Mouse (Mus musculus): ENCODE data around the gene Sfswap. TPM values are rescaled to one million over a fixed set of nuclear protein-coding genes. Genes with fewer than 3 reads are reported as not detected.
A peak's percentile ranks its signal among the peaks of the same experiment; 100 is the strongest.
"Not testable (repeated sequence)": the region's sequence is repeated elsewhere in the genome, so short reads cannot be mapped to it uniquely, and the experiment has no call there.

Gene Sfswap
- polyA plus RNA-seq, 1 experiment from 2014 or later: 65.6 TPM

- H3K9ac ChIP-seq (replicated peaks; ENCODE audit: low read depth, low read length); H3K27me3 ChIP-seq (ENCODE audit: control insufficient read depth, insufficient read depth, low read length); ATAC-seq (ENCODE audit: low read depth); H3K4me3 ChIP-seq (ENCODE audit: low read depth, low read length); H3K27ac ChIP-seq (ENCODE audit: low read depth, low read length); H3K4me1 ChIP-seq (ENCODE audit: control insufficient read depth, insufficient read depth, low read length); H3K4me2 ChIP-seq (ENCODE audit: low read depth, low read length); H3K9me3 ChIP-seq (ENCODE audit: control insufficient read depth, low read length); H3K36me3 ChIP-seq (ENCODE audit: control insufficient read depth, insufficient read depth, low read length): not testable (repeated sequence)
- 46% methylated on average over 9 of the region's 9 CpGs for WGBS
Measured at GRCm38 (mm10) chr5:129463648-129464047, 37.4 kb upstream of the Sfswap start.

- H3K27me3 ChIP-seq (ENCODE audit: control insufficient read depth, insufficient read depth, low read length): no peaks in the 10 kb centered on the region
- H3K4me1 ChIP-seq (ENCODE audit: control insufficient read depth, insufficient read depth, low read length): no peaks in the 10 kb centered on the region
- no peaks in the 10 kb centered on the region for H3K9me3 ChIP-seq (ENCODE audit: control insufficient read depth, low read length)
- no peak overlapping the region for H3K27ac ChIP-seq (ENCODE audit: low read depth, low read length)
- no peak overlapping the region for H3K4me2 ChIP-seq (ENCODE audit: low read depth, low read length)
- no peak overlapping the region for H3K9ac ChIP-seq (replicated peaks; ENCODE audit: low read depth, low read length)
- H3K4me3 ChIP-seq (ENCODE audit: low read depth, low read length): no peak overlapping the region
- H3K36me3 ChIP-seq (ENCODE audit: control insufficient read depth, insufficient read depth, low read length): no peaks in the 10 kb centered on the region
- 89% methylated on average over 2 of the region's 2 CpGs for WGBS
- no peak for ATAC-seq (ENCODE audit: low read depth)
Measured at GRCm38 (mm10) chr5:129465788-129466187, 35.2 kb upstream of the Sfswap start.

GRCm38 (mm10) chr5:129475532-129476045 lies 25.4 kb upstream of the Sfswap start:
- Histone ChIP-seq H3K4me2 (ENCODE audit: low read depth, low read length) (no peak overlapping the region), H3K27me3 (ENCODE audit: control insufficient read depth, insufficient read depth, low read length) (no peaks in the 10 kb centered on the region), H3K4me1 (ENCODE audit: control insufficient read depth, insufficient read depth, low read length) (no peaks in the 10 kb centered on the region), H3K4me3 (ENCODE audit: low read depth, low read length) (no peak overlapping the region), H3K36me3 (ENCODE audit: control insufficient read depth, insufficient read depth, low read length) (no peaks in the 10 kb centered on the region), H3K9me3 (ENCODE audit: control insufficient read depth, low read length) (no peaks in the 10 kb centered on the region), H3K27ac (ENCODE audit: low read depth, low read length) (no peak overlapping the region), H3K9ac (replicated peaks; ENCODE audit: low read depth, low read length) (no peak overlapping the region)
- 58% methylated on average over 3 of the region's 3 CpGs for WGBS
- ATAC-seq (ENCODE audit: low read depth): no peak

GRCm38 (mm10) chr5:129489879-129490278 lies 11.1 kb upstream of the Sfswap start:
- 2% methylated on average over 10 of the region's 10 CpGs for WGBS
- peaks cover 9% of the 10 kb centered on the region; the same call in 1 of the 2 replicates for H3K4me1 ChIP-seq (ENCODE audit: control insufficient read depth, insufficient read depth, low read length)

GRCm38 (mm10) chr5:129501671-129502070 lies 650 bp downstream of the Sfswap start:
- peak overlapping the region; percentile 96 for H3K9ac ChIP-seq (replicated peaks; ENCODE audit: low read depth, low read length)
- H3K4me3 ChIP-seq (ENCODE audit: low read depth, low read length): peak overlapping the region; percentile 100
- no peak overlapping the region for H3K27ac ChIP-seq (ENCODE audit: low read depth, low read length)
- peak overlapping the region; percentile 93 for H3K4me2 ChIP-seq (ENCODE audit: low read depth, low read length)
- H3K27me3 ChIP-seq (ENCODE audit: control insufficient read depth, insufficient read depth, low read length): no peaks in the 10 kb centered on the region
- ATAC-seq (ENCODE audit: low read depth): no peak
- no peaks in the 10 kb centered on the region for H3K9me3 ChIP-seq (ENCODE audit: control insufficient read depth, low read length)
- H3K36me3 ChIP-seq (ENCODE audit: control insufficient read depth, insufficient read depth, low read length): peaks cover 28% of the 10 kb centered on the region
- H3K4me1 ChIP-seq (ENCODE audit: control insufficient read depth, insufficient read depth, low read length): peaks cover 7% of the 10 kb centered on the region
- 1% methylated on average over 34 of the region's 44 CpGs for WGBS

More at GRCm38 (mm10) chr5:129489879-129490278, 11.1 kb upstream of the Sfswap start:
- no peaks in the 10 kb centered on the region for H3K9me3 ChIP-seq (ENCODE audit: control insufficient read depth, low read length)
- peak; percentile 69 for ATAC-seq (ENCODE audit: low read depth)
- no peak overlapping the region; the same call in 1 of the 2 replicates for H3K4me2 ChIP-seq (ENCODE audit: low read depth, low read length)
- H3K27me3 ChIP-seq (ENCODE audit: control insufficient read depth, insufficient read depth, low read length): no peaks in the 10 kb centered on the region
- no peak overlapping the region for H3K27ac ChIP-seq (ENCODE audit: low read depth, low read length)
- H3K4me3 ChIP-seq (ENCODE audit: low read depth, low read length): no peak overlapping the region
- no peak overlapping the region for H3K9ac ChIP-seq (replicated peaks; ENCODE audit: low read depth, low read length)
- no peaks in the 10 kb centered on the region for H3K36me3 ChIP-seq (ENCODE audit: control insufficient read depth, insufficient read depth, low read length)

GRCm38 (mm10) chr5:129506886-129507285 lies 5.9 kb downstream of the Sfswap start:
- H3K4me2 ChIP-seq (ENCODE audit: low read depth, low read length): no peak overlapping the region
- peaks cover 62% of the 10 kb centered on the region for H3K36me3 ChIP-seq (ENCODE audit: control insufficient read depth, insufficient read depth, low read length)
- H3K27ac ChIP-seq (ENCODE audit: low read depth, low read length): no peak overlapping the region
- H3K9me3 ChIP-seq (ENCODE audit: control insufficient read depth, low read length): no peaks in the 10 kb centered on the region
- no peak for ATAC-seq (ENCODE audit: low read depth)
- H3K4me1 ChIP-seq (ENCODE audit: control insufficient read depth, insufficient read depth, low read length): peaks cover 7% of the 10 kb centered on the region; the same call in 1 of the 2 replicates
- no peak overlapping the region for H3K9ac ChIP-seq (replicated peaks; ENCODE audit: low read depth, low read length)
- no peaks in the 10 kb centered on the region for H3K27me3 ChIP-seq (ENCODE audit: control insufficient read depth, insufficient read depth, low read length)
- 96% methylated on average over 4 of the region's 4 CpGs for WGBS
- H3K4me3 ChIP-seq (ENCODE audit: low read depth, low read length): no peak overlapping the region

- ATAC-seq (ENCODE audit: low read depth): no peak
- no peaks in the 10 kb centered on the region for H3K27me3 ChIP-seq (ENCODE audit: control insufficient read depth, insufficient read depth, low read length)
- H3K9me3 ChIP-seq (ENCODE audit: control insufficient read depth, low read length): no peaks in the 10 kb centered on the region
- no peak overlapping the region for H3K27ac ChIP-seq (ENCODE audit: low read depth, low read length)
- peaks cover 49% of the 10 kb centered on the region for H3K36me3 ChIP-seq (ENCODE audit: control insufficient read depth, insufficient read depth, low read length)
- WGBS: 95% methylated on average over 4 of the region's 4 CpGs
- no peak overlapping the region for H3K4me3 ChIP-seq (ENCODE audit: low read depth, low read length)
- H3K4me1 ChIP-seq (ENCODE audit: control insufficient read depth, insufficient read depth, low read length): no peaks in the 10 kb centered on the region
- H3K4me2 ChIP-seq (ENCODE audit: low read depth, low read length): no peak overlapping the region
- no peak overlapping the region for H3K9ac ChIP-seq (replicated peaks; ENCODE audit: low read depth, low read length)
Measured at GRCm38 (mm10) chr5:129518180-129518579, 17.2 kb downstream of the Sfswap start.

- ATAC-seq (ENCODE audit: low read depth): no peak
- Histone ChIP-seq H3K4me1 (ENCODE audit: control insufficient read depth, insufficient read depth, low read length) (no peaks in the 10 kb centered on the region), H3K4me3 (ENCODE audit: low read depth, low read length) (no peak overlapping the region), H3K27ac (ENCODE audit: low read depth, low read length) (no peak overlapping the region), H3K4me2 (ENCODE audit: low read depth, low read length) (no peak overlapping the region), H3K9me3 (ENCODE audit: control insufficient read depth, low read length) (no peaks in the 10 kb centered on the region), H3K36me3 (ENCODE audit: control insufficient read depth, insufficient read depth, low read length) (peaks cover 44% of the 10 kb centered on the region), H3K9ac (replicated peaks; ENCODE audit: low read depth, low read length) (no peak overlapping the region), H3K27me3 (ENCODE audit: control insufficient read depth, insufficient read depth, low read length) (no peaks in the 10 kb centered on the region)
- 94% methylated on average over 1 of the region's 1 CpGs for WGBS
Measured at GRCm38 (mm10) chr5:129518786-129519185, 17.8 kb downstream of the Sfswap start.

- Histone ChIP-seq H3K4me3 (ENCODE audit: low read depth, low read length) (no peak overlapping the region), H3K4me2 (ENCODE audit: low read depth, low read length) (no peak overlapping the region), H3K4me1 (ENCODE audit: control insufficient read depth, insufficient read depth, low read length) (no peaks in the 10 kb centered on the region), H3K9ac (replicated peaks; ENCODE audit: low read depth, low read length) (no peak overlapping the region), H3K27ac (ENCODE audit: low read depth, low read length) (no peak overlapping the region), H3K9me3 (ENCODE audit: control insufficient read depth, low read length) (no peaks in the 10 kb centered on the region), H3K36me3 (ENCODE audit: control insufficient read depth, insufficient read depth, low read length) (peaks cover 39% of the 10 kb centered on the region), H3K27me3 (ENCODE audit: control insufficient read depth, insufficient read depth, low read length) (no peaks in the 10 kb centered on the region)
- WGBS: 95% methylated on average over 2 of the region's 2 CpGs
- ATAC-seq (ENCODE audit: low read depth): no peak
Measured at GRCm38 (mm10) chr5:129519591-129519990, 18.6 kb downstream of the Sfswap start.

Measured in neural tube, embryonic 14.5 days (tissue).